Mouse (Mus musculus) thymus, postnatal 36 days (tissue): ENCODE data around the gene Serpinb1a.

Experiments
- DNase-seq, 2 experiments: peaks; one replicate each; pipeline ENCODE4 v3.0.0; 2022; ENCODE audit warnings: mixed read lengths in 2 of 2

Serpinb1a gene

GRCm38 (mm10) chr13:32834513-32834912 is 16.5 kb downstream of the Serpinb1a start:
- no peak for DNase-seq

- DNase-seq: no peak
These were observed 17.7 kb downstream of the Serpinb1a start for GRCm38 (mm10) chr13:32833237-32833636.

- DNase-seq: no peak
These were observed 18.2 kb downstream of the Serpinb1a start for GRCm38 (mm10) chr13:32832776-32833175.

- DNase-seq: no peak
These were observed 19.3 kb downstream of the Serpinb1a start for GRCm38 (mm10) chr13:32831505-32832273.

- DNase-seq: no peak
These were observed 22.1 kb downstream of the Serpinb1a start for GRCm38 (mm10) chr13:32828886-32829285.

- peak; percentile 62 to 69 for DNase-seq
These were observed 23.0 kb downstream of the Serpinb1a start for GRCm38 (mm10) chr13:32827951-32828350.

GRCm38 (mm10) chr13:32827111-32827822 is 23.7 kb downstream of the Serpinb1a start:
- no peak for DNase-seq

GRCm38 (mm10) chr13:32825546-32825945 is 25.4 kb downstream of the Serpinb1a start:
- no peak for DNase-seq

- DNase-seq: no peak
These were observed 26.3 kb downstream of the Serpinb1a start for GRCm38 (mm10) chr13:32824377-32825330.

GRCm38 (mm10) chr13:32823126-32823525 is 27.9 kb downstream of the Serpinb1a start:
- no peak for DNase-seq

GRCm38 (mm10) chr13:32821671-32822070 is 29.3 kb downstream of the Serpinb1a start:
- DNase-seq: no peak

- DNase-seq: no peak
These were observed 31.1 kb downstream of the Serpinb1a start for GRCm38 (mm10) chr13:32819926-32820325.

- no peak for DNase-seq
These were observed 31.7 kb downstream of the Serpinb1a start for GRCm38 (mm10) chr13:32819241-32819640.

- no peak for DNase-seq
These were observed 43.4 kb downstream of the Serpinb1a start for GRCm38 (mm10) chr13:32807624-32808023.

GRCm38 (mm10) chr13:32806820-32807219 is 44.2 kb downstream of the Serpinb1a start:
- no peak for DNase-seq

- no peak for DNase-seq
These were observed 47.2 kb downstream of the Serpinb1a start for GRCm38 (mm10) chr13:32803701-32804345.

- DNase-seq: peak; percentile 38 to 63
These were observed 48.5 kb downstream of the Serpinb1a start, which contains the start of gene D930007J09Rik for GRCm38 (mm10) chr13:32802259-32803081. TSS of gene D930007J09Rik (minus strand) at chr13:32802849.

GRCm38 (mm10) chr13:32801693-32802221 is 49.2 kb downstream of the Serpinb1a start, which contains the start of gene Wrnip1:
TSS of gene Wrnip1 (plus strand) at chr13:32802038.
- DNase-seq: peak; percentile 92 to 96

GRCm38 (mm10) chr13:32800859-32801258 is 50.1 kb downstream of the Serpinb1a start:
- DNase-seq: peak; percentile 26 to 45

GRCm38 (mm10) chr13:32799131-32799530 is 51.9 kb downstream of the Serpinb1a start:
- no peak for DNase-seq

GRCm38 (mm10) chr13:32797085-32797484 is 53.9 kb downstream of the Serpinb1a start:
- DNase-seq: no peak
